Mouse (Mus musculus) G1E (cell line): Measurements from ENCODE around the gene Dnaaf2.

Experiments used
- CTCF ChIP-seq: IDR thresholded peaks from 2 replicates; pipeline ENCODE4 v1.5.1; 2012; ENCODE audit warnings: low read depth, low read length, inconsistent platforms, mixed read lengths
- GATA1 ChIP-seq: IDR thresholded peaks from 2 replicates; pipeline ENCODE4 v1.6.1; 2012; ENCODE audit warnings: borderline replicate concordance, low read length, inconsistent platforms, mixed read lengths

DNA sequence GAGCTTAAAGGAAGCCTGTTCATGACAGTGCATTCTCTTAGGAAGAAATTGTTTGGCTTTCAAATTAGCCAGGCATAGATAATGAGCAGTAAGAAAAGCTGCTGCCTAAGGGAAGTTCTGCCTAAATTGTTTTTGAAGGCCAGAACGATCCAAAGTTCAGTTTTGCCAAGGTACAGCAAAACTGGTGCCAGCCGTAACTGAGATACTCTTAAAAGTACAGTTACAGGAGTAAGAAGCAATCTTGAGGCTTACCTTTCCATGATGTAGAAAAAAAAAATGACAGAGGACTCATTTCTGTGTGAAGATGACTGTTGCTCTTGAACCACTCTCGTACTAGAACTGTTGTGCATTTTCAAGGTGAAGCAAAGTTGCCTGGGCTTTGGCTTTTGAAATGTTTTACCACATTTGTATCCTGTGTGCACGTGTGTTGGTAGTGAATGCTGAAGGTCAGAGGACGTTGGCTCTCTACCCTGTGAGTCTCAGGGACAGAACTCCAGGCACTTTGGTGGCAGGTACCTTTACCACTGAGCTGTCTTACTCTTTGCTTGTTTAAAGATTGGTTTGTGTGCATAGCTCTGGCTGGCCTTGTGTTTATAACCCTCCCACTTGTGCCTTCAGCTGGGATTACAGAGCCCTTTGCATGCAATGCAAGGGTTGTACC, 11.3 kb downstream of the Dnaaf2 start:
- TF ChIP-seq CTCF = no peak
- no peak for TF ChIP-seq GATA1
